In the genomic region with DNA sequence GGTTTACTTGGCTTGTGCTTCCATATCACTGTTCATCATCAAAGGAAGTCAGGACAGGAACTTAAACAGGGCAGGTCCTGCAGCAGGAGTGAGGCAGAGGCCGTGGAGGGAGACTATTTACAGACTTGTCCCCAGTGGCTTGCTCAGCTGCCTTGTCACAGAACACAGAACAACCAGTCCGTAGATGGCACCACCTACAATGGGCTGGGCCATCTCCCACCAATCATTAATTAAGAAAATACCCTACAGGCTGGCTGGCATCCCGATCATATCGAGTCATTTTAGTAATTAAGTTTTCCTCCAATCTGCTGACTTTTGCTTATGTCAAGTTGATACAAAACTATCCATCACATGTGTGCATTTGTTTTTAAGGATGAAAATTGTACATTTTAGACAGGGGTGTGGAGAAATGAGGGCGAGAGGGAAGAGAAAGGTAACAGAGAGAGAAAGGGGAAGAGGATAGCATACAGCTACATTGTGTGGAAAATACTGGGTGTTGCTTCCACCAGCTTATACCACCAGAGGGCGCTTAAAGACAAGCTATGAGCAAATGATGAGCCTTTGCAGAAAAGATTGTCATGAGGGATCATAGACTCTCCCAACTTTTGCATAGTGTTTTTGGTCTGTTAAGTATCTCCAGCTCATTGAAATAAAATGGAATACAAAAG, we compare ENCODE assay signal across 7 mouse cellular contexts. TPM values are rescaled to one million over a fixed set of nuclear protein-coding genes. Genes with fewer than 3 reads are reported as not detected.
A peak's percentile ranks its signal among the peaks of the same experiment; 100 is the strongest.
DNase-seq lines count a peak whose midpoint lies in the region; ATAC-seq and TF ChIP-seq lines count a peak whose summit lies in the region.

No protein-coding gene starts in this region.

- H3K4me1 ChIP-seq in kidney, adult 2 months (ENCODE audit: control insufficient read depth, insufficient read depth, low read length): no peaks in the 10 kb centered on the region
- 0 out of 2 replicates have a peak, but pooled peaks cover 7% of the 10 kb centered on the region for H3K4me1 ChIP-seq in midbrain, embryonic 12.5 days

- no peak overlapping the region for H3K27ac ChIP-seq in kidney, adult 2 months (ENCODE audit: insufficient read depth, low read depth, low read length)
- H3K27ac ChIP-seq in midbrain, embryonic 12.5 days (replicated peaks): no peak overlapping the region

- 26% methylated on average over 6 of the region's 6 CpGs for WGBS in kidney, adult 2 months
- WGBS in midbrain, embryonic 12.5 days: 35% methylated on average over 6 of the region's 6 CpGs

- H3K4me2 ChIP-seq in midbrain, embryonic 12.5 days (replicated peaks): no peak overlapping the region

- ATAC-seq in activated CD4-positive, CD25-positive, alpha-beta regulatory T cell, adult 4 months: peak; percentile 81
- peak; percentile 63 for ATAC-seq in midbrain, embryonic 12.5 days (ENCODE audit: low FRiP score, low read depth)

- no peak overlapping the region for H3K9ac ChIP-seq in midbrain, embryonic 12.5 days (replicated peaks)

- peaks cover 1% of the 10 kb centered on the region; the same call in 1 of the 2 replicates for H3K27me3 ChIP-seq in kidney, adult 2 months (replicated peaks; ENCODE audit: control insufficient read depth, insufficient read depth, low read length)
- H3K27me3 ChIP-seq in midbrain, embryonic 12.5 days: no peaks in the 10 kb centered on the region

- no peak overlapping the region for H3K4me3 ChIP-seq in kidney, adult 2 months (ENCODE audit: insufficient read depth, low read depth, low read length)
- H3K4me3 ChIP-seq in midbrain, embryonic 12.5 days: no peak overlapping the region

- TF ChIP-seq CTCF in kidney, adult 2 months (conservative IDR thresholded peaks at IDR 0.05; ENCODE audit: insufficient read depth, insufficient read length, low read depth, low read length): 0 out of 2 replicates have a peak, but pooled peaks have one; percentile 19

- no peaks in the 10 kb centered on the region for H3K36me3 ChIP-seq in kidney, adult 2 months (ENCODE audit: control insufficient read depth, insufficient read depth, low read length)
- no peaks in the 10 kb centered on the region for H3K36me3 ChIP-seq in midbrain, embryonic 12.5 days

- no peaks in the 10 kb centered on the region for H3K9me3 ChIP-seq in midbrain, embryonic 12.5 days

- no peak for TF ChIP-seq POLR2A in kidney, adult 2 months (IDR thresholded peaks at IDR 0.05; ENCODE audit: low read depth, low read length)

- DNase-seq in cerebellum, postnatal 36 days: peak; percentile 67 to 85
- DNase-seq in gastrocnemius, postnatal 10 days: peak; percentile 68
- DNase-seq in kidney, adult 2 months: peak; percentile 80
- DNase-seq in left cerebral cortex, postnatal 4 days: peak; percentile 77
- DNase-seq in right cerebral cortex, postnatal 4 days: peak; percentile 78

- intact Hi-C loops in left cerebral cortex, postnatal 4 days (cut with DNase I): loop anchor here (5.0 kb wide), 1 partner anchor 155 kb away; no protein-coding TSS in a partner anchor

RNA-seq across cellular contexts. Expression of a gene that starts 21.8 kb away (rescaled TPM):
- not detected for polyA plus RNA-seq in activated CD4-positive, CD25-positive, alpha-beta regulatory T cell, adult 4 months (2017; shearing (Covaris generic))
- total RNA-seq in gastrocnemius, postnatal 10 days (2021): 100 to 1,000 TPM; 124 to 132 TPM
- polyA plus RNA-seq in kidney, adult 2 months (2012; rRNA removed): 1.4 and 2.9 TPM in 2 replicates
- total RNA-seq in left cerebral cortex, postnatal 4 days (2021): 1 to 10 TPM in 1 of 2 experiments, under 1 TPM in 1; 0.86 to 1.2 TPM
- polyA plus RNA-seq in midbrain, embryonic 12.5 days (2016; fragmentation: Nextera tagmentation; extraction: Ambion mirVana): 5.8 and 6.6 TPM in 2 replicates

RNA-seq across cellular contexts. Expression of a gene that starts 22.2 kb away (rescaled TPM):
- polyA plus RNA-seq in activated CD4-positive, CD25-positive, alpha-beta regulatory T cell, adult 4 months (2017; shearing (Covaris generic)): 100 to 1,000 TPM; 129 to 147 TPM
- total RNA-seq in gastrocnemius, postnatal 10 days (2021): 10 to 100 TPM; 22.8 to 28.2 TPM
- 12.8 and 17.9 TPM in 2 replicates for polyA plus RNA-seq in kidney, adult 2 months (2012; rRNA removed)
- 10 to 100 TPM; 38.7 to 40.3 TPM for total RNA-seq in left cerebral cortex, postnatal 4 days (2021)
- polyA plus RNA-seq in midbrain, embryonic 12.5 days (2016; fragmentation: Nextera tagmentation; extraction: Ambion mirVana): 76.5 and 79.0 TPM in 2 replicates
